Mouse (Mus musculus): ENCODE results near the gene Clgn.
A peak's percentile ranks its signal among the peaks of the same experiment; 100 is the strongest.
"Not testable (repeated sequence)": the region's sequence is repeated elsewhere in the genome, so short reads cannot be mapped to it uniquely, and the experiment has no call there.

The Clgn gene

DNA sequence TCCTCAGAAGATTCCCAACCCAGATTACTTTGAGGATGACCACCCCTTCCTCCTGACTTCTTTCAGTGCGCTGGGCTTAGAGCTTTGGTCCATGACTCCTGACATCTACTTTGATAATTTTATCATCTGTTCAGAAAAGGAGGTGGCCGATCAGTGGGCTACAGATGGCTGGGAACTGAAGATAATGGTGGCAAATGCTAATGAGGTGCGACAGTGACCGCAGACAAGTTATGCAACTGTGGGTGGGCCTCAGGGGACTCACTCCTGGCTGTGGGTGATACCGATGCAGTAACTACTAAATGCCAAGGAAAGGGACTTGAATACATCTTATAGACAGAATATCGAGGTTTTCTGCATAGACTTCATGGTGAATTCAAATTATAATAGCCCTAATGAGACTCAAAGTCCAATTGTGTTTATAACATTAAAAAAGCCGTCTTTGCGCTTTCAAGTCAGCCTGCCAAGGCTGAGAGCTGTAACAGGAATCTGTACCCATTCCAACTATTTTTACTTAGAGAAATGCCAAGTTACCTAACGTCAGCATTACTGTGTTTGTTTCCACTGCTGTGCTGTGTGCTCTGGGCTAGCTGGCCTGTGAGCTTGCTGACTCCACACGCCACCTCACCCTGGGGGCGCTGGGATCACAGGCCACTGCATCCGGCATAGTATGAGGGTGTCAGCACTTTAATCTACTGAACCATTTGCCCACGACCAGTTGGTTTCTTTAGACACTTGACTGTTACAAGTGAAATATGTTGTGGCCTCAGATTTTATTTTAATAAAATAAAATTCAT is 33.6 kb downstream of the Clgn start:
- DNase-seq (ENCODE audit: inconsistent ontology term), result no peak

DNA sequence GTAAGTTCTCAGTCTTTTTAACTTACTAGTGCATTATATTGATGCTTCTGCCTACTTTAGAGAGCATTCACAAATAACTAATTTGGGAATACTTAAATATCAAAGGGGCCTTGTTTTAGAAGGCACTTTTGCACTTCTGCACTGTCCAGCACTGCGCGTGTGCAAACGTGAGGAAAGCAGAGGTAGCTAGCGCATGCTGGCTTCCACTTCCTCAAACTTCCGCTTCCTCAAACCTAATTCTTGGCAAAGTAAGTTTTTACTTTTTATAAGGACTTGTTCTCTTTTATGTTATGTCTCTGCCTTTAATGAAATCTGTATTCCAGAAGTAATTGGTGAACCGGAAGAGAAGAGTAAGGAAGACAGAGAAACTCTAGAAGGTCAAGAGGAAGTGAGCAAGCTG is 35.5 kb downstream of the Clgn start:
- no peak for DNase-seq (ENCODE audit: inconsistent ontology term)

DNA sequence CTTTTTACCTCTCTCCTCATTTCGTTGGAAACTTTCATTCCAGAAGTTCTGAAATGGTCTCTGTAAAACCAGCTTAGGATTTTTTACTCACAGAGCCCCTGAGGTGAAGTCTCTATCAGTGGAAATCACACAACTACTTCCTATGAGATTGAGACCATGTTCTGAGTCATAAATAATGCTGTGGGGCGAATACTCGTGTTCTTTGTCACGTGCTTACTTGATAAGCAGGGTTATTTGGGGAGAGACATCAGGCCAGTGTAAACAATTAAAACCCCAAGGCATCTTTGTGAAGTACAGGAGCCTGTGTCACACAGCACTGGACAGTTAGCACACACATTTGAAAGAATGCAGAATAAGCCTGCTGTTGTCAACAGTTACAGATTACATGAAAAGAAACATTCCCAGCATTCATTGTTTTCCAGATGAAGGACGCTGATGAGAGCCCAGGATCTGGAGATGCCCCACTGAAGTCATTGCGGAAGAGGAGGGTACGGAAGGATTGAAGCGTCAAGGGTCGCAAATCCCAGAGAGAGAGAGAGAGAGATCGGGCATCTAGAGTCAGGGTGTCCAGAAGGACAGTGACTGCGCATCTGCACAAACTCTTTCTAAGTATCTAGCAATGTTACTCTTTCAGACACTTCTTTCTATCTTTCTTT is 36.6 kb downstream of the Clgn start:
- no peak for DNase-seq (ENCODE audit: inconsistent ontology term)

DNA sequence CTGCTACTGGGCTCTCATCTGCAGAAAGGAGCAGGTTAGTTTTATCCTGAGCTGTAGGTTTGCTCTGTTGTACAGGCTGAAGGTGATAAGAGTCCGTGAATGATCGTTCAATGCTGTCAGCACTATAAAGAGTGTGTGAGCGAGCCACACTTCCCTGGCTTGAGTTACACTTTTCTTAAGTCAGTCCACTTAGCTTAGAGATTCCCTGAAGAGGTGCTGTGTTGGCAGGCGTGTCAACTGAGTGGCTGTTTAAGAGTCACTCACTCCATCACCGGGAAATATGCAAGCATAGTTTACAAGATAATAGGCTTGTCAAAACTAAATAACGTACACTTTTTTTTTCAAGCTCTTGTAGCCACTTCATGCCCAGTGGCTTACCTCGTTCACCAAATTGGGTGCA is 37.3 kb downstream of the Clgn start:
- DNase-seq (ENCODE audit: inconsistent ontology term), result no peak

DNA sequence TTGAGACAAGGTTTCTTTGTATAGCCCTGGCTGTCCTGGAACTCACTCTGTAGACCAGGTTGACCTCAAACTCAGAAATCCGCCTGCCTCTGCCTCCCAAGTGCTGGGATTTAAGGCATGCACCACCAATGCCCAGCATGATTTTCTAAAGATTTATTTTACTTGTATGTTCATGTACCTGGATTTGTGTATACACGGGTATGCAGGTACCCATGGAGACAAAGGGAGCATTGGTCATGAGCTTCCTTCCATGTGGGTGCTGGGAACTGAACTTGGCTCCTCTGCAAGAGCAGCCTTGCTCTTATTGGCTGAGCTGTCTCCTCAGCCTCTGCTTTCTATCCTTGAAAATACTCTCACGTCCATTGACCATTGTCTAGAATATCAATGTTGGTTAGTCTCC is 39.0 kb downstream of the Clgn start:
- not testable (repeated sequence) for DNase-seq (ENCODE audit: inconsistent ontology term)

DNA sequence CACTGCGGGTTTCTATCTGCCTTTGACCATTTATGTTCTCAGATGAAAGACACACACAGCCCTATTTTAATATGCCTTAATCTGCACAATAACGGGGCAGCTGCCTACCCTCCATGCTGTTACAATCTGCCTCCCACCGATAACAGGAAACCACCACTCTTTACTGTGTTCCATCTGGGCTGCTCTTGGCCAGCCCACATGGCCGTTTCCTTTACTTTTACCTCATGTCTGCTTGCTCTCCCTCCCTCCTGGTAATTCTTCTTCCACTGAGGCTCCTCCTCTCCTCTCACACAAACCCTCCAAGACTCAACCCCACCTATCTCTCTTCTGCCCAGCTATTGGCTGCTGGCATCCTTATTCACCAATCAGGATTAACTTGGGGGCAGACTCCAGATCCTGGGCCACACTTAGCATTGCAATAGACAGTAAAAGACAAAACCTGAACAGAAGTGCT is 39.4 kb downstream of the Clgn start:
- DNase-seq (ENCODE audit: inconsistent ontology term), result no peak

DNA sequence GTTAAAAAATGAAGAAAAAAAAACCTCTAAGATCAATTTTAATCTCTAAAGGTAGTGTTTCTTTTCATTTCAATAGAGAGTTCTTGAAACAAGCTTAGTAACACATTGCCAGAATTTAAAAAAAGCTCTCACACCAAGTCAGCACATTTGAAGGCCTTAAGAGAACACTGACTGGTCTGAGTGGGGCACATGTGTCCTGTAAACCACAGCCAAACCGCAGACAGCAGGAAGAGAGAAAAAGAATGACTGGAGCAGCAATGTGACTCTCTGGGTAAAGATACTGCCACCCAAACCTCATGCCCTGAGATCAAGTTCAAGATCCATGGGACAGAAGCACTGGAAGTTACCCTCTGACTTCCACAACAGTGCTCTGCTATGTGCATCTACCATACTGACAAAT is 47.4 kb downstream of the Clgn start:
- no peak for DNase-seq (ENCODE audit: inconsistent ontology term)

DNA sequence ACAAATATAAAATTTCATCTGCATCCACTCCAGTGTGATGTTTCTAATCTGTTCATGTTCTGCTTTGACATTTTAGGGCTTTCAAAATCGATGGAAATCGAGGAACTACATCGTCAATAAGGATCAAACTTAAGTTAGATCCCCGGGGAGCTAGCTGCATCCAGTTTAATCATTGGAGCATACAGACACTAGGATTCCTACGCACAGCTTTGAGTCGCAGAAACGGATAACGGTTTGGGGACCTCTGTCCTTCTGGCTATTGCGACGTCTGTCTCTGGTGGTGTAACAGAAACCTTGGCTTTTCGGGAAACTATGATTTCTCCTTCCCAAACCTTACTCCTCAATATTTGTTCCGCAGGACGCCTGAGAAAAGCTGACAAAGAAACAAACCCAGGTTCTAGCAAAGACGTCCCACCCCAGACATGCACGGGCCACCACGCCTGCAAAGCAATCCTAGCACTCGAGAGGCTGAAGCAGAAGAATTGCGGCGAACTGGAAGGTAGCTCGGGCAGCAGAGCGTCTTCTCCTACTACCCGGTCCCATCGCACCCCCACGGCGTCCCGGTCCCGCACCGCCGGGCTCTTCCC is 52.1 kb downstream of the Clgn start:
- DNase-seq (ENCODE audit: inconsistent ontology term), result no peak

DNA sequence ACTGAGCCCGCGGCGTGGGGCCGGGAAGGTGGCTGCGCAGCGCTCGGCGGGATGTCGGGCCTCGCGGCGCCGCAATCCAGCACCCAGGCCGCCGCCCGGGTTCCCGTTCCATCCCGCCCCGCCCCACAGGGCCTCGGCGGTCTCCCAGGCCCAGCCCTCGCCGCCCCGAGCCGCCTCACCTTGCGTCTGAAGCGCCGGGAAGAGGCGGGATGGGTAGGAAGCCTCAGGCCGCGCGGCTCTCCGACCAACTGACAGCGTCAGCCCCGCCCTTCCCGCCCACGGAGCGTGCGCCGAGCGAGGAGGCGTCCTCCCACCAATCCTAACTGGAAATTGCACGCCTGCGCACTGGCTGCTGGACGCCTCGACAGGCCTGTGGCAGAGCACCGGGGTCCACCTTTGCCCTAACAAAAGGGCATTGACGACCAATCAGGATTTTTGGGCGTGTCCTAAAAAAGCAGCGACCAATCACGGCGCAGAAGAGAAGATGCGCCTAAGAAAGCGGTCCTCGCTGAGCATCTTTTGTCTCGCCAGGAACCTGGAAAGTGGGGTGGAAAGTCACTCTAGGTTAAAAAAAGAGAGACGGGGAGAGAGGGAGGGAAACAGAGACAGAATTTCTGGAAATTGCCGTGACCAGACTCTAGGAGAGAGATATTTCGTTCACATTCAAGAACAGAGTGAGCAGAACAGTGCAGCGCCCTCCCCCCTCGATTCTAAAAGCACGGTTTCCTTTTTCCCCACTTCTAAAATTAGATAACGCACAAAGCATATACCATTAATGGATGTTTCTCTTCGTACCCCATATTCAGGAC is 52.8 kb downstream of the Clgn start:
- DNase-seq (ENCODE audit: inconsistent ontology term), result peak; percentile 99

DNA sequence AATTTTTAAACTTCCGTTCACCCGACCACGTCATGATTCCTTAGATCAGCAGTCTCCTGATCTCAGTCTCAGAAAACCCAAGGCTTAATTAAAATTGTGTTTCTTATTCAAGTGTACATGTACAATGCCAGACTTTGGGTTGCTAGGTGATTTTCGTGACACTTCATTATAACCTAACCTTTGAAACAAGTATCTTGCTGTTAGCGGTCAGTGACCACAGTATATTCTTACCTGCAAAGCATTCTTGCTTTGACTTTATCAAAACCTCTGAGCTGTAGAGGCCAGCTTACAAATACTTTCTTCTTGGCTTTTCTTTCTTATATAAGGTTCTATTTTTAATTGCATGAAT is 53.4 kb downstream of the Clgn start:
- DNase-seq (ENCODE audit: inconsistent ontology term), result no peak

DNA sequence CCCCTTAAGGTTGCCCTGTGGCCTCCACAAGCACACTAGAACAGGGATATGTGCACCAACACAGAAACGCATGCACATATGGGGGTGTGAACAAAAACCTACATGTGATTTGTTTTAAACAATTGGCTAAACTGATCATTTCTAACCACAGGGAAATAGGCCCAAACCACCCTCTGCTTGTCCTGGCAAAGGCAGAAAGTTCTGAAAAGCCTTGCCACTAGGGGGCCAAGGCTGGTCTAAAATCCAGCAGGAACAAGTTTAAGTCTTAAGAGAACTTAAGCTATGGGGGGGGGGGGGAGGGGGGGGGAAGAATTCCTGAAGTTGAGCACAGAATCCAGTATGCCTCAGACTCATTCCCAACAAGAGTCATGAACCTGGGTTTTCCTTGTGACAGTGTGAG is 60.3 kb downstream of the Clgn start:
- no peak for DNase-seq (ENCODE audit: inconsistent ontology term)

DNA sequence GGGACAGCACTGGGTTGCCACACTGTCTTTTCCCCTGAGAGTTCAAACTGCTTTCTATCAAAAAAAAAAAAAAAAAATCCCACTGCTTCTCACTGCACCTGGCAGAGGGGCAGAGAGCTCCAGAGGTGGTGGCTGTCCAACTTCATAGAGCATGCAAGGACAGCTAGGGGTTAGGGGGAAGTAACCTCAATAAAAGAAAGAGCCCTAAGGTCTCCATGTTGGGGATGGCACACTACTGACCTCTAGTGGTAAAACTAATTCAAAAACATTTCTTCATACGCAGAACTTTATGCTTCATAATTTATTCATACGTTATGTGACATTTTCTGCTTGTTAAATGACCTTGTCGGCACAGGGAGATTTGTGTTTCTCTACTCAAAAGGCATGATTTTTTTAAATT is 61.4 kb downstream of the Clgn start:
- peak; percentile 19 for DNase-seq (ENCODE audit: inconsistent ontology term)

DNA sequence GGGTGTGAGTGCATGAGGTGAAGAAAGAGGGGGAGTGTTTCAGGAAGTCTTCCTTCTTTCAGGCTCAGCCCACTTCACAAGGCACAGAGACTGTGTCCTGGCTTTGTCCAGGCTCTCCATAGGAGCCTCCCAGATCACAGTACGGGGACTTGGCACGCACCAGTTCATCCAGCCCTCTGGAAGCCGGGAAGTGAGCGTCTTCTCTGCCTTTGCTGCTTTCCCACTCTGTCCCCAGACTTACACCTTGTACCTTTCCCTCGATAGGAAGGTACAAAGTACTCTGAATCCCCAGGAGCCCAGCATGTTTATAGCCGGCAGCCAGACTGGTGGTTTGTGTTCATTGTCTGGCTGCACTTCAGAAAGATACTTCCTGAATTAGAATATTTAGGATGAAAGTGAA is 67.5 kb downstream of the Clgn start:
- no peak for DNase-seq (ENCODE audit: inconsistent ontology term)

DNA sequence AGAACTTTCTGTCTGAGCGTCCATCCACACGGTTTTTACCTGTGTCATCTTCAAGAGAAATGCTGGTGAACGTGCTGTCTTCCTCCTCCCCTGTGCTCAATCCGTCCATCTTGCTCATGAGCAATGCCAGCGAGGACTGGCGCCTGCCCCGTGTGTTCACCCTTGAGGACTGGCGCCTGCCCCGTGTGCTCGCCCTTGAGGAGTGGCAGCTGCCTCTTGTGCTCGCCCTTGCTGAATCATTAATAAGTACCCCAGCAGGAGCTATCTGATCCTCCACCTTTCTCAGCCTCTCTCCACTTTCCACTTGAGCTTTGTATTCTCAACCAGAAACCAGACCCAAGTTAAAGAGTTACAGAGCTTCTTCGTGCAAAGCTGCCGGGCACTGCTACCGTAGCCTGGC is 68.6 kb downstream of the Clgn start, which contains the start of gene Scoc:
Gene Scoc (minus strand): TSS at position 170 of the 400 bp plus-strand sequence.
- DNase-seq (ENCODE audit: inconsistent ontology term), result no peak

DNA sequence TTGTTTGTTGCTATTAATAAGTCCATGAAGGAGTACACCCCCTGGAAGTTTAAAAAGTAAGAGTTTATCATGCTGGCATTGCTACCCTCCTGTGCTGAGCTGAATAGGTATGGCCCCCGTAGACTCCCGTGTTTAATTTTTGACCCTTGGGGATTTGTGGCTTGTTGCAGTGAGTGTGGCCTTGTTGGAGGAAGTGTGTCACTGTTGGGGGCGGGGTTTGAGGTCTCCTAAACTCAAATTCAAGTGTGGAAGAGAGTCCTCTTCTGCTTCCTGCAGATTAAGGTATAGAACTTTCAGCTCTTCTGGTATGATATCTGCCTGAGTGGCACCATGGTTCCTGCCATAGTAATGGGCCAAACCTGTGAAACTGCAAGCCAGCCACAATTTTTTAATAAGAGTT is 69.9 kb downstream of the Clgn start:
- DNase-seq (ENCODE audit: inconsistent ontology term), result no peak
